Mouse (Mus musculus): ENCODE data around the gene Parp11.

DNA sequence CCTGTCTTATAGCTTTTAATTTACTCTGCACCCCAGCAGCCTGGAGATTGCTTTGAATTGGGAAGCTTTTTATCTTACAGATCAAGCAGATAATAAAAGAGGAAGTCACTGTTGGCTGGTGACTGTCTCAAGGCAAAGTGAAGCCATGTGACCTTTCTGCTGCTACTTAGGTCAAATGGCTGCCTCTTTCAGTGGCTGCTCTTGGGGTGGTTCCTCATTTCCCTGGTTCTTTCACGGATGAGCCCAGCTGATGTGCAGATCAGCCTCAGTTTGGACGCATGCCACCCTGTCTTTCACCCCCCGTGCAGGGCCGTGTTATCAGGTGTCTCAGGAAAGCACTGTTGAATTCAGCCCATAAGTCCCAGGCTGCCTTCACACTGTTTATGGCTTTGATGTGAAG is 25.4 kb downstream of the Parp11 start:
- no peak for TF ChIP-seq TAL1 (IDR thresholded peaks at IDR 0.05; ENCODE audit: low read length)
- no peak for TF ChIP-seq GATA1 (IDR thresholded peaks at IDR 0.05; ENCODE audit: low read length)
